In the genomic region with DNA sequence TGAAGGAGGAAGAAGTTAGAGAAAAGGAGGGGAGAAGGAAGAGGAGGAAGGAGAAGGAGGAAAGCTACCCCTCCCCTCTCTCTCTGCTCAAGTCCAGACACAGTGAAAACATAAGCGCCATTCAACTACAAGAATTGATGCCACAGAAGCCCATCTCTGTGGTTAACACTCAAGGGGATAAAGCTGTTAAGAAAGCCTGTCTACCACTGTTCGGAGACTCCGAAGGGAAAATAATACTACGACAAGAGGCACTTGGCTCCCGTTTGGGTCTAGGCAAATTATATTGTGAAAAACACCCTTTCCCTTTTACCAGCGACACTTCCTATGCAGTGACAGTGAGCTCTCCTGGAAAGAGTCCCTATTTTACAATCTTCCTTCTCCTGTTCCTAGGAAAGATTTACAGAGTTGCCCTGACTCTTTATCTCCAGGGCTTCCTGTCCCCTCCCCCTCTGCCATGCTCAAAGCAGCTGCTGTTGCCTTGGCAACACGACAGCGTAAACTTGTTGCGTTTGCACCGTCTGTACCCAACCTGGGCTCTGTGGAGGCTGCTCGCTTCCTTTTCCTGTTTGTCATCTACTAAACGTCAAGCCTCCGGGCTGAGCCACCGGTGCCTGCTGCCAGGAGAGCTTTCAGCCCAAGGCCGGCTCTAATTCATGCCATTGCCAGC, we compare ENCODE assay signal across 8 mouse cellular contexts. TPM values are rescaled to one million over a fixed set of nuclear protein-coding genes. Genes with fewer than 3 reads are reported as not detected.
DNase-seq lines count a peak whose midpoint lies in the region; ATAC-seq and TF ChIP-seq lines count a peak whose summit lies in the region.

No protein-coding gene starts in this region.

- peak overlapping the region; percentile 54 for H3K4me2 ChIP-seq in hindbrain, postnatal 0 days (ENCODE audit: low read depth, low read length)

- peak overlapping the region; percentile 65; the same call in 1 of the 2 replicates for H3K27ac ChIP-seq in hindbrain, postnatal 0 days
- peak overlapping the region; percentile 69 for H3K27ac ChIP-seq in left cerebral cortex, adult 2 months

- ATAC-seq in activated CD4-positive, CD25-positive, alpha-beta regulatory T cell, adult 4 months: peak; percentile 97
- peak; percentile 96 for ATAC-seq in hindbrain, postnatal 0 days

- no peak for TF ChIP-seq CTCF in hindbrain, postnatal 0 days (IDR thresholded peaks at IDR 0.05; ENCODE audit: low read depth)
- TF ChIP-seq CTCF in left cerebral cortex, adult 2 months (IDR thresholded peaks at IDR 0.05): no peak

- DNase-seq in cerebellum, postnatal 10 days: peak; percentile 84 to 85
- peak; percentile 74 to 76 for DNase-seq in frontal cortex, postnatal 36 days (ENCODE audit: low spot score in 2 of 2)
- peak; percentile 90 for DNase-seq in hindbrain, postnatal 0 days (ENCODE audit: low spot score)
- DNase-seq in left cerebral cortex, adult 2 months (ENCODE audit: extremely low spot score in 1 of 2, low spot score in 2 of 2): peak; percentile 80 to 82
- DNase-seq in lung, postnatal 36 days: peak; percentile 86
- peak; percentile 86 for DNase-seq in right cerebral cortex, postnatal 14 days
- DNase-seq in adipocyte (ENCODE audit: low spot score): no peak

- H3K4me1 ChIP-seq in hindbrain, postnatal 0 days (ENCODE audit: insufficient read depth, low read length): 0 out of 2 replicates have a peak, but pooled peaks cover 6% of the 10 kb centered on the region

- 4% methylated on average over 15 of the region's 15 CpGs for WGBS in hindbrain, postnatal 0 days

- H3K9ac ChIP-seq in hindbrain, postnatal 0 days (replicated peaks; ENCODE audit: low read length): peak overlapping the region; percentile 45

- no peaks in the 10 kb centered on the region for H3K9me3 ChIP-seq in hindbrain, postnatal 0 days (ENCODE audit: low read length)

- peak overlapping the region; percentile 33 for H3K4me3 ChIP-seq in hindbrain, postnatal 0 days (ENCODE audit: low read length)
- H3K4me3 ChIP-seq in left cerebral cortex, adult 2 months: peak overlapping the region; percentile 37

- no peaks in the 10 kb centered on the region for H3K27me3 ChIP-seq in hindbrain, postnatal 0 days (ENCODE audit: insufficient read depth, low read length)

- H3K36me3 ChIP-seq in hindbrain, postnatal 0 days (ENCODE audit: insufficient read depth, low read length): no peaks in the 10 kb centered on the region

- intact Hi-C loops in left cerebral cortex, adult 2 months (cut with DNase I): no loop called here

RNA-seq across cellular contexts. Expression of gene Siah3, which starts 10.4 kb away (rescaled TPM):
- polyA plus RNA-seq in activated CD4-positive, CD25-positive, alpha-beta regulatory T cell, adult 4 months (2017; shearing (Covaris generic)): under 1 TPM; 0.10 to 0.29 TPM
- total RNA-seq in hindbrain, postnatal 0 days (2014; rRNA removed): 8.2 and 11.1 TPM in 2 replicates
- polyA plus RNA-seq in hindbrain, postnatal 0 days (2015; fragmentation: Nextera tagmentation; extraction: Ambion mirVana): 2.5 and 3.1 TPM in 2 replicates
- total RNA-seq in left cerebral cortex, adult 2 months (2021): 1 to 10 TPM; 8.2 to 8.3 TPM
